ENCODE assay signal across 26 mouse cellular contexts in the genomic region with DNA sequence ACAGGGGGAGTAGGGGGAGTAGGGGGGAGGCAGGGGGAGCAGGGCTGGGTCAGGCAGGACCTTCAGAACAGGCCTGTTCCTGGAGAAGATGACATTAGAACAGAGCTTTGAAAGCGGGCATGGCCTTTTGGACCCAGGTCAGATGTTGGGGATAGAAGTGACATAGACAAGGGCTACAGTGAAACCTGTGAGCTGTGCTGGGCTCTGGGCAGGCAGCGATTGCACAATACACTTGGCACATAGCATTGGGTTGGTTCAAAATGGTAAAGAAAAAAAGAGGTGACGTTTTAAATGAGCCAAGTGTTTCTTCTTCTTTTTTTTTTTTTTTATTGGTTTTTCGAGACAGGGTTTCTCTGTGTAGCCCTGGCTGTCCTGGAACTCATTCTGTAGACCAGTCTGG. TPM values are rescaled to one million over a fixed set of nuclear protein-coding genes. Genes with fewer than 3 reads are reported as not detected.
DNase-seq lines count a peak whose midpoint lies in the region; ATAC-seq and TF ChIP-seq lines count a peak whose summit lies in the region.
"Had no signal": no experiment of that assay in that cellular context is flagged by ENCODE, and none has a peak within 500 bp of the region (broad histone marks: within the 10 kb centered on the region; RNA-seq: fewer than 3 reads in every experiment).

No protein-coding gene starts in this region.

- peak; percentile 34 for DNase-seq in adrenal gland, postnatal 14 days
- no peak for DNase-seq in adrenal gland, adult 8-10 months
- DNase-seq in liver, postnatal 0 days: peak; percentile 58
- DNase-seq in liver, embryonic 11.5 days (ENCODE audit: low spot score): no peak
- no peak for DNase-seq in heart, adult 9 months (ENCODE audit: low spot score in 2 of 2)
- no peak for DNase-seq in forebrain, embryonic 14.5 days (ENCODE audit: low spot score)
- DNase-seq: cerebellum, adult 11 months; cerebellum, adult 9-11 months; forebrain, postnatal 0 days; gastrocnemius, postnatal 14 days; heart, adult 18-20 months; heart, postnatal 36 days; midbrain, embryonic 14.5 days; right cerebral cortex, postnatal 14 days had no signal

- H3K79me3 ChIP-seq in C2C12 (ENCODE audit: low read depth): no peaks in the 10 kb centered on the region

- no peak for TF ChIP-seq EP300 in liver, postnatal 0 days (IDR thresholded peaks at IDR 0.05; ENCODE audit: low read depth)

- no peak overlapping the region for H3ac ChIP-seq in C2C12 (ENCODE audit: control insufficient read depth, insufficient read length, low read depth)

- no peak for TF ChIP-seq CTCF in liver, postnatal 0 days (IDR thresholded peaks at IDR 0.05; ENCODE audit: low read depth)
- no peak for TF ChIP-seq CTCF in C2C12 (IDR thresholded peaks at IDR 0.05; ENCODE audit: control insufficient read depth, insufficient read depth, insufficient read length)

- no peak overlapping the region for H3K4me3 ChIP-seq in liver, postnatal 0 days (ENCODE audit: low read depth, low read length)
- no peak overlapping the region for H3K4me3 ChIP-seq in liver, embryonic 11.5 days (ENCODE audit: low read depth, low read length)
- H3K4me3 ChIP-seq in C2C12 (ENCODE audit: insufficient read depth, poor library complexity, severe bottlenecking): no peak overlapping the region
- no peak overlapping the region for H3K4me3 ChIP-seq in forebrain, embryonic 14.5 days (ENCODE audit: low read depth, low read length)
- H3K4me3 ChIP-seq: forebrain, embryonic 10.5 days; heart, embryonic 15.5 days; hindbrain, embryonic 13.5 days; kidney, embryonic 15.5 days; limb, embryonic 12.5 days; liver, embryonic 15.5 days; megakaryocyte, embryonic 14.5 days; neural tube, embryonic 12.5 days had no signal

- H3K36me3 ChIP-seq in liver, postnatal 0 days (replicated peaks; ENCODE audit: insufficient read depth, low read length): no peaks in the 10 kb centered on the region
- no peaks in the 10 kb centered on the region for H3K36me3 ChIP-seq in liver, embryonic 11.5 days (ENCODE audit: control insufficient read depth, insufficient read depth, low read length)
- no peaks in the 10 kb centered on the region for H3K36me3 ChIP-seq in C2C12 (ENCODE audit: control insufficient read depth, insufficient read depth)
- no peaks in the 10 kb centered on the region for H3K36me3 ChIP-seq in forebrain, embryonic 14.5 days (ENCODE audit: control insufficient read depth, insufficient read depth, low read length)
- H3K36me3 ChIP-seq: forebrain, embryonic 10.5 days; heart, embryonic 15.5 days; hindbrain, embryonic 13.5 days; kidney, embryonic 15.5 days; limb, embryonic 12.5 days; liver, embryonic 15.5 days; neural tube, embryonic 12.5 days had no signal

- no peaks in the 10 kb centered on the region for H3K27me3 ChIP-seq in liver, postnatal 0 days (ENCODE audit: insufficient read depth, low read length)
- H3K27me3 ChIP-seq in liver, embryonic 11.5 days (replicated peaks; ENCODE audit: control insufficient read depth, insufficient read depth, low read length): no peaks in the 10 kb centered on the region
- H3K27me3 ChIP-seq in C2C12 (ENCODE audit: control insufficient read depth, insufficient read depth, insufficient read length): peaks cover 3% of the 10 kb centered on the region
- H3K27me3 ChIP-seq in forebrain, embryonic 14.5 days (replicated peaks; ENCODE audit: control insufficient read depth, insufficient read depth, low read length): no peaks in the 10 kb centered on the region
- H3K27me3 ChIP-seq: heart, embryonic 15.5 days; kidney, embryonic 15.5 days; limb, embryonic 12.5 days; liver, embryonic 15.5 days; neural tube, embryonic 12.5 days had no signal

- 0 out of 2 replicates have a peak overlapping the region, but pooled peaks have one; percentile 6 for H3K4me2 ChIP-seq in liver, postnatal 0 days (ENCODE audit: low read depth, low read length)
- no peak overlapping the region for H3K4me2 ChIP-seq in liver, embryonic 11.5 days
- no peak overlapping the region for H3K4me2 ChIP-seq in forebrain, embryonic 14.5 days (ENCODE audit: low read length)
- H3K4me2 ChIP-seq: heart, embryonic 15.5 days; hindbrain, embryonic 13.5 days; kidney, embryonic 15.5 days; limb, embryonic 12.5 days; liver, embryonic 15.5 days; neural tube, embryonic 12.5 days had no signal

- H3K27ac ChIP-seq in liver, postnatal 0 days (ENCODE audit: low read depth): peak overlapping the region; percentile 55
- no peak overlapping the region for H3K27ac ChIP-seq in liver, embryonic 11.5 days (ENCODE audit: low read depth, low read length)
- H3K27ac ChIP-seq in forebrain, embryonic 14.5 days (ENCODE audit: low read depth, low read length): no peak overlapping the region
- H3K27ac ChIP-seq: forebrain, embryonic 10.5 days; heart, embryonic 15.5 days; hindbrain, embryonic 13.5 days; kidney, embryonic 15.5 days; limb, embryonic 12.5 days; liver, embryonic 15.5 days; neural tube, embryonic 12.5 days; stomach, postnatal 0 days had no signal

- H3K4me1 ChIP-seq in liver, postnatal 0 days (ENCODE audit: insufficient read depth): peaks cover 5% of the 10 kb centered on the region; the same call in 1 of the 2 replicates
- H3K4me1 ChIP-seq in liver, embryonic 11.5 days (replicated peaks; ENCODE audit: control insufficient read depth, insufficient read depth, low read length): no peaks in the 10 kb centered on the region
- H3K4me1 ChIP-seq in forebrain, embryonic 14.5 days (ENCODE audit: control insufficient read depth, insufficient read depth, low read length): no peaks in the 10 kb centered on the region
- H3K4me1 ChIP-seq: neural tube, embryonic 12.5 days had no signal

- no peak overlapping the region for H3K9ac ChIP-seq in liver, postnatal 0 days (replicated peaks)
- no peak overlapping the region for H3K9ac ChIP-seq in liver, embryonic 11.5 days (ENCODE audit: low read depth, low read length)
- no peak overlapping the region for H3K9ac ChIP-seq in forebrain, embryonic 14.5 days (ENCODE audit: low read length)
- H3K9ac ChIP-seq: forebrain, postnatal 0 days; heart, embryonic 15.5 days; hindbrain, embryonic 13.5 days; kidney, embryonic 15.5 days; limb, embryonic 12.5 days; liver, embryonic 15.5 days; neural tube, embryonic 12.5 days had no signal

- H3K79me2 ChIP-seq in C2C12 (ENCODE audit: control insufficient read depth, insufficient read depth): no peaks in the 10 kb centered on the region

- peak; percentile 82 for ATAC-seq in liver, postnatal 0 days
- no peak for ATAC-seq in liver, embryonic 11.5 days (replicated peaks; ENCODE audit: low FRiP score)
- peak; percentile 65 for ATAC-seq in megakaryocyte, adult 5-6 weeks (ENCODE audit: poor library complexity, severe bottlenecking)
- ATAC-seq in forebrain, embryonic 14.5 days: no peak
- ATAC-seq: activated CD4-positive, CD25-positive, alpha-beta regulatory T cell, adult 4 months; forebrain, postnatal 0 days had no signal

- WGBS in liver, postnatal 0 days (ENCODE audit: insufficient replicate concordance): 54% methylated on average over 4 of the region's 4 CpGs
- WGBS in liver, embryonic 11.5 days: 84% methylated on average over 4 of the region's 4 CpGs
- WGBS in forebrain, embryonic 14.5 days: 86% methylated on average over 4 of the region's 4 CpGs

- H3K9me3 ChIP-seq in liver, postnatal 0 days (ENCODE audit: low read length): no peaks in the 10 kb centered on the region
- no peaks in the 10 kb centered on the region for H3K9me3 ChIP-seq in liver, embryonic 11.5 days (ENCODE audit: control insufficient read depth, low read length)
- H3K9me3 ChIP-seq in forebrain, embryonic 14.5 days (replicated peaks; ENCODE audit: control insufficient read depth, low read length): no peaks in the 10 kb centered on the region
- H3K9me3 ChIP-seq: forebrain, embryonic 10.5 days; heart, embryonic 15.5 days; hindbrain, embryonic 13.5 days; kidney, embryonic 15.5 days; limb, embryonic 12.5 days; liver, embryonic 15.5 days; neural tube, embryonic 12.5 days had no signal

TF ChIP-seq in C2C12, 6 proteins besides CTCF, POLR2A, EP300 and RAD21:
- TF ChIP-seq CEBPB (IDR thresholded peaks at IDR 0.05; ENCODE audit: low read depth): peak; percentile 76
- TF ChIP-seq USF1 (IDR thresholded peaks at IDR 0.05; ENCODE audit: low read depth): no peak

RNA-seq across cellular contexts. Expression of a gene that starts 19.4 kb away (rescaled TPM):
- 118 and 119 TPM in 2 replicates for total RNA-seq in adrenal gland, postnatal 14 days (2021)
- total RNA-seq in adrenal gland, adult 8-10 months (2022): 100 to 1,000 TPM; 150 to 165 (median 155) TPM
- 234 and 241 TPM in 2 replicates for polyA plus RNA-seq in liver, postnatal 0 days (2015; fragmentation: Nextera tagmentation; extraction: Ambion mirVana)
- polyA plus RNA-seq in liver, embryonic 11.5 days (2014; fragmentation: Nextera tagmentation; extraction: Ambion mirVana): 505 and 532 TPM in 2 replicates
- polyA plus RNA-seq in C2C12 (2012; fragmentation: generic; extraction: Trizol): 275 TPM
- total RNA-seq in megakaryocyte, adult 5-6 weeks (2015): 176 and 189 TPM in 2 replicates
- 150 and 189 TPM in 2 replicates for total RNA-seq in megakaryocyte, adult 5-6 weeks (2017)
- 554 and 641 TPM in 2 replicates for polyA plus RNA-seq in forebrain, embryonic 14.5 days (2014; fragmentation: Nextera tagmentation; extraction: Ambion mirVana)

Comparison
In these comparisons a context has a peak if more than half of its experiments do, and no peak if none do; other contexts are left out.
1. DNase-seq: peak in adrenal gland, postnatal 14 days (single experiment) and liver, postnatal 0 days (single experiment); none in adrenal gland, adult 8-10 months (single experiment), liver, embryonic 11.5 days (single experiment), heart, adult 9 months (0 of 2) and forebrain, embryonic 14.5 days (single experiment).
2. ATAC-seq: peak in liver, postnatal 0 days (single experiment) and megakaryocyte, adult 5-6 weeks (single experiment); none in liver, embryonic 11.5 days (single experiment) and forebrain, embryonic 14.5 days (single experiment).